7 mouse cellular contexts compared by ENCODE assay signal in genomic region chr10:127266112-127267091, GRCm38 (mm10). TPM values are rescaled to one million over a fixed set of nuclear protein-coding genes. Genes with fewer than 3 reads are reported as not detected.
DNase-seq lines count a peak whose midpoint lies in the region; ATAC-seq and TF ChIP-seq lines count a peak whose summit lies in the region.

Gene Dctn2 (plus strand): TSS chr10:127266368.

- peak; percentile 28 for TF ChIP-seq CTCF in intestine, postnatal 0 days (IDR thresholded peaks at IDR 0.05; ENCODE audit: low read depth)
- TF ChIP-seq CTCF in small intestine, adult 2 months (IDR thresholded peaks at IDR 0.05; ENCODE audit: extremely low read depth, insufficient read length, insufficient replicate concordance, low read depth, low read length): no peak

- H3K4me3 ChIP-seq in intestine, postnatal 0 days (ENCODE audit: low read depth, low read length): peak within 1 kb of the TSS; percentile 97
- H3K4me3 ChIP-seq in midbrain, embryonic 12.5 days: peak within 1 kb of the TSS; percentile 98
- peak within 1 kb of the TSS; percentile 89 for H3K4me3 ChIP-seq in small intestine, adult 2 months (ENCODE audit: low read depth, low read length)

- intact Hi-C loops in left cerebral cortex, postnatal 4 days (cut with DNase I): no loop called here

- DNase-seq in adrenal gland, adult 8-10 months: peak; percentile 96
- peak; percentile 95 for DNase-seq in embryo, embryonic 9.5 days (ENCODE audit: extremely low spot score)
- peak; percentile 67 for DNase-seq in gonadal fat pad, adult 2 months (ENCODE audit: low read depth)
- peak; percentile 97 for DNase-seq in left cerebral cortex, postnatal 4 days

- H3K4me1 ChIP-seq in intestine, postnatal 0 days (replicated peaks; ENCODE audit: control insufficient read depth, insufficient read depth, low read length): peaks cover 7% of the 10 kb centered on the region; the same call in 1 of the 2 replicates
- peaks cover 38% of the 10 kb centered on the region for H3K4me1 ChIP-seq in midbrain, embryonic 12.5 days
- H3K4me1 ChIP-seq in small intestine, adult 2 months (ENCODE audit: control insufficient read depth, insufficient read depth, insufficient read length, low read length): peaks cover 14% of the 10 kb centered on the region

- H3K9me3 ChIP-seq in intestine, postnatal 0 days (ENCODE audit: control insufficient read depth): no peaks in the 10 kb centered on the region
- no peaks in the 10 kb centered on the region for H3K9me3 ChIP-seq in midbrain, embryonic 12.5 days

- TF ChIP-seq POLR2A in small intestine, adult 2 months (IDR thresholded peaks at IDR 0.05; ENCODE audit: low read depth, low read length): peak; percentile 48

- H3K4me2 ChIP-seq in intestine, postnatal 0 days (replicated peaks; ENCODE audit: low read depth): peak within 1 kb of the TSS; percentile 82
- H3K4me2 ChIP-seq in midbrain, embryonic 12.5 days (replicated peaks): peak within 1 kb of the TSS; percentile 93

- H3K27me3 ChIP-seq in intestine, postnatal 0 days (replicated peaks; ENCODE audit: control insufficient read depth, insufficient read depth, low read length): peaks cover 22% of the 10 kb centered on the region
- H3K27me3 ChIP-seq in midbrain, embryonic 12.5 days: peaks cover 23% of the 10 kb centered on the region
- H3K27me3 ChIP-seq in small intestine, adult 2 months (ENCODE audit: control insufficient read depth, insufficient read depth, low read length): peaks cover 8% of the 10 kb centered on the region

- peaks cover 25% of the 10 kb centered on the region for H3K36me3 ChIP-seq in intestine, postnatal 0 days (ENCODE audit: control insufficient read depth, insufficient read depth)
- H3K36me3 ChIP-seq in midbrain, embryonic 12.5 days: peaks cover 27% of the 10 kb centered on the region
- H3K36me3 ChIP-seq in small intestine, adult 2 months (ENCODE audit: control insufficient read depth, insufficient read depth, low read length): peaks cover 15% of the 10 kb centered on the region

- WGBS in intestine, postnatal 0 days: under 1% methylated on average over 69 of the region's 70 CpGs
- under 1% methylated on average over 70 of the region's 70 CpGs for WGBS in midbrain, embryonic 12.5 days
- WGBS in small intestine, adult 2 months: 1% methylated on average over 70 of the region's 70 CpGs

- peak; percentile 96 for ATAC-seq in intestine, postnatal 0 days
- ATAC-seq in midbrain, embryonic 12.5 days (ENCODE audit: low FRiP score, low read depth): peak; percentile 97

- H3K27ac ChIP-seq in intestine, postnatal 0 days (ENCODE audit: low read depth, low read length): peak within 1 kb of the TSS; percentile 96
- peak within 1 kb of the TSS; percentile 90 for H3K27ac ChIP-seq in midbrain, embryonic 12.5 days (replicated peaks)
- peak within 1 kb of the TSS; percentile 30 for H3K27ac ChIP-seq in small intestine, adult 2 months (ENCODE audit: insufficient read depth, low read depth, low read length)

- H3K9ac ChIP-seq in intestine, postnatal 0 days (ENCODE audit: low read depth, low read length): peak within 1 kb of the TSS; percentile 100
- peak within 1 kb of the TSS; percentile 99 for H3K9ac ChIP-seq in midbrain, embryonic 12.5 days (replicated peaks)

RNA-seq across cellular contexts. Expression of gene Dctn2, which starts in this region (rescaled TPM):
- total RNA-seq in adrenal gland, adult 8-10 months (2022): 100 to 1,000 TPM; 175 to 202 (median 198) TPM
- 228 and 280 TPM in 2 replicates for polyA plus RNA-seq in gonadal fat pad, adult 2 months (2012; rRNA removed)
- 143 and 147 TPM in 2 replicates for polyA plus RNA-seq in intestine, postnatal 0 days (2015; fragmentation: Nextera tagmentation; extraction: Ambion mirVana)
- total RNA-seq in left cerebral cortex, postnatal 4 days (2021): 100 to 1,000 TPM; 298 to 302 TPM
- 245 and 250 TPM in 2 replicates for polyA plus RNA-seq in midbrain, embryonic 12.5 days (2016; fragmentation: Nextera tagmentation; extraction: Ambion mirVana)
- polyA plus RNA-seq in small intestine, adult 2 months (2012; rRNA removed): 92.0 and 190 TPM in 2 replicates

Comparison
In these comparisons a context has a peak if more than half of its experiments do, and no peak if none do; other contexts are left out.
1. Peak in every context shown above with its lines: DNase-seq, ATAC-seq, H3K4me3 ChIP-seq and H3K27ac ChIP-seq.
2. H3K27ac ChIP-seq: peak in every context shown above with its lines; median percentile 96 in intestine, postnatal 0 days; 90 in midbrain, embryonic 12.5 days; 30 in small intestine, adult 2 months.